Mouse (Mus musculus) lung, postnatal 0 days (tissue): ENCODE data around the gene Rsf1. TPM values are rescaled to one million over a fixed set of nuclear protein-coding genes. Genes with fewer than 3 reads are reported as not detected.
A peak's percentile ranks its signal among the peaks of the same experiment; 100 is the strongest.

ENCODE experiments used
- ATAC-seq: fragments of 200-750 bp; cut with Nextera tagmentation; 2 replicates; pipeline ENCODE4 v1.8.0; 2017; ENCODE audit warnings: moderate library complexity
- DNase-seq: peaks from one replicate; pipeline ENCODE4 v3.0.0-alpha.2; 2016; ENCODE audit warnings: low spot score
- H3K27ac ChIP-seq: fragments of 300-500 bp; sonication (generic); 2 replicates; pipeline ENCODE4 v1.5.1; 2014; ENCODE audit warnings: antibody characterized with exemption, mild to moderate bottlenecking, low read length, mixed read lengths
- H3K27me3 ChIP-seq: fragments of 300-500 bp; sonication (generic); replicated peaks from 2 replicates; pipeline ENCODE4 v1.6.1; 2014; ENCODE audit warnings: low read length, mixed read lengths; ENCODE audit not compliant: insufficient read depth
- H3K36me3 ChIP-seq: fragments of 300-500 bp; sonication (generic); 2 replicates; pipeline ENCODE4 v1.6.1; 2014; ENCODE audit warnings: low read length, mixed read lengths; ENCODE audit not compliant: insufficient read depth
- H3K4me1 ChIP-seq: fragments of 300-500 bp; sonication (generic); 2 replicates; pipeline ENCODE4 v1.6.1; 2014; ENCODE audit warnings: antibody characterized with exemption, low read depth, low read length, mixed read lengths; ENCODE audit not compliant: insufficient read depth
- H3K4me2 ChIP-seq: fragments of 300-500 bp; sonication (generic); replicated peaks from 2 replicates; pipeline ENCODE4 v1.6.1; 2014; ENCODE audit warnings: low read depth, mild to moderate bottlenecking, low read length, moderate library complexity, mixed read lengths
- H3K4me3 ChIP-seq: fragments of 300-500 bp; sonication (generic); 2 replicates; pipeline ENCODE4 v1.5.1; 2014; ENCODE audit warnings: low read depth, low read length
- H3K9ac ChIP-seq: fragments of 300-500 bp; sonication (generic); replicated peaks from 2 replicates; pipeline ENCODE4 v1.6.1; 2014; ENCODE audit warnings: low read depth, mild to moderate bottlenecking
- H3K9me3 ChIP-seq: fragments of 300-500 bp; sonication (generic); 2 replicates; pipeline ENCODE4 v1.6.1; 2016; ENCODE audit warnings: low read length, mixed read lengths
- CTCF ChIP-seq: IDR thresholded peaks from 2 replicates; pipeline ENCODE4 v1.5.1; 2016; ENCODE audit warnings: antibody characterized with exemption, mild to moderate bottlenecking
- EP300 ChIP-seq: IDR thresholded peaks from 2 replicates; pipeline ENCODE4 v1.6.1; 2016; ENCODE audit warnings: antibody characterized with exemption, mild to moderate bottlenecking, control low read depth
- WGBS: fragments of 180-500 bp; shearing (Covaris S2); extraction: QIAGEN DNeasy Blood & Tissue Kit; methylation state at CpG from one replicate; pipeline ENCODE4 v1.1.7; 2014; 5-methylcytosine and 5-hydroxymethylcytosine counted together
- polyA plus RNA-seq: library from polyadenylated mRNA; unstranded; fragments of >200 nt; fragmentation: Nextera tagmentation; extraction: Ambion mirVana; gene quantifications from 2 replicates; pipeline ENCODE4 v1.2.1, GENCODE M21; 2015

Rsf1 gene
- polyA plus RNA-seq, 1 experiment from 2014 or later: 16.2 TPM

DNA sequence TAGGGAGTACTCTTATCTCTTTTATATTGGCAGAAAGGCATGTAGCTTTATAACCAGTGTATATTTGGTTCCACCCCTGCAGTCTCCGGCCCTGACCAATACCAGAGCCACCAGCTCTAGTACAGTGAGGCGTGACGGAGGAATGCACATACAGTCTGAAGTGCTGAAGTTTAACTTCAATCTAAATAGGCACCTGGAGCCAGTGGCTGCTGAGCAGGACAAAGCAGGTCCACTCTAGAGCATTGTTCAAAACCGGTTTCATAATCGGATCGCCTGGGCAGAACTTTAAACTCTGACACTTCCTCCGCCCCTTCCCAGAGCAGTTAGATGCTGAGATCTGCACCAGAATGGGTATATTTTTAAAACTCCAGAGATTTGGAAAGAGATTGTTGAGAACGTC, 155.3 kb downstream of the Rsf1 start:
- TF ChIP-seq EP300: no peak
- no peak for TF ChIP-seq CTCF
- DNase-seq (peak; percentile 42), ATAC-seq (peak; percentile 40)
- Histone ChIP-seq H3K4me3 (no peak overlapping the region), H3K36me3 (no peaks in the 10 kb centered on the region), H3K27ac (no peak overlapping the region), H3K4me1 (peaks cover 10% of the 10 kb centered on the region; the same call in 1 of the 2 replicates), H3K27me3 (no peaks in the 10 kb centered on the region), H3K9me3 (no peaks in the 10 kb centered on the region), H3K4me2 (no peak overlapping the region), H3K9ac (no peak overlapping the region)
- WGBS: 60% methylated on average over 8 of the region's 8 CpGs

DNA sequence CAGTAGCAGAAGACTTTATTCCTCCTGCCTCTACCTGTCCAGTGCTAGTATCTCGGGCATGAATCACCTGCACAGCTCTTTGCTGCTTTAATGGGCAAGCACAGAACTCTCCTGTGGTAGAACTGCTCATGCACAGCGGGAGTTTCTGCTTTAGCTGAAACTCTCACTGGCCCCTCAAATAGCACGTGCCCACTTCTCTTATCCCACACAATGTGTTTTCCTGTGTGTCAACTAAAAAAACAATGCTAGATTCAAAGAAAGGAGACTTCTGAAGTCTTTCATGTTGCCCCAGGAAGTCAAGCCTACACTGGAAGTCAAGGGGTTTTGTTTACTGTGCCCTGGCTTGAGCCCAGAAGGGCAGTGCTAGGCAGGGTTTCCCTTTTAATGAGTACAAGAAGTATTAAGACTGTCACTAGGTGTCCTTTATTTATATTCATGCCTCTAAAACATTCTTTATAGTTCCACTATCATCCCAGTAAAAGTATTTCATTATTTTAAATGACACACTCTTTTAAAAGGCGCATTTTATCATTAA, 156.3 kb downstream of the Rsf1 start:
- peak; percentile 40 for DNase-seq
- H3K4me1 ChIP-seq: peaks cover 10% of the 10 kb centered on the region; the same call in 1 of the 2 replicates

DNA sequence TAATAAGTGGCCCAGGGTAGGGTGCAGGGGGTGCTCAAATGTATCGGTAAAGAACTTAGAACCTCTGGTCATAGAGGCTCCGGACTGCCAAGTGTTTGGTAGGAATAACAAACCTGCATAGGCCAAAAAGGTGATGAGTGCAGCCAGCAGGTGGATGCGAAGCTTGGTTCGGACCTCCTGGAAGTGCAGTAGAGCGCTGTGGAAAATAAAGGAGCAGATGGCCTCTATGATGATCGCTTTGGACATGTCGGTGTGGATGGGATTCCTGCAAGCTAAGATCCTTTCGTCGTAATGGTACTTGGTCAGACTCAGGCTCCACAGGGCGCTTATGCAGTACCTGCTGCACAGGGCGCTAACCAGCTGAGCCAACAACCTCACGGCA, 157.6 kb downstream of the Rsf1 start:
- ATAC-seq: no peak
- 10% methylated on average over 12 of the region's 12 CpGs for WGBS

More for the DNA sequence above, 156.3 kb downstream of the Rsf1 start:
- Histone ChIP-seq H3K27ac (no peak overlapping the region), H3K4me2 (no peak overlapping the region), H3K4me3 (no peak overlapping the region), H3K9ac (no peak overlapping the region), H3K27me3 (no peaks in the 10 kb centered on the region), H3K9me3 (no peaks in the 10 kb centered on the region), H3K36me3 (no peaks in the 10 kb centered on the region)
- 41% methylated on average over 4 of the region's 4 CpGs for WGBS
- TF ChIP-seq CTCF (no peak), EP300 (0 out of 2 replicates have a peak, but pooled peaks have one; percentile 24)
- ATAC-seq: no peak

DNA sequence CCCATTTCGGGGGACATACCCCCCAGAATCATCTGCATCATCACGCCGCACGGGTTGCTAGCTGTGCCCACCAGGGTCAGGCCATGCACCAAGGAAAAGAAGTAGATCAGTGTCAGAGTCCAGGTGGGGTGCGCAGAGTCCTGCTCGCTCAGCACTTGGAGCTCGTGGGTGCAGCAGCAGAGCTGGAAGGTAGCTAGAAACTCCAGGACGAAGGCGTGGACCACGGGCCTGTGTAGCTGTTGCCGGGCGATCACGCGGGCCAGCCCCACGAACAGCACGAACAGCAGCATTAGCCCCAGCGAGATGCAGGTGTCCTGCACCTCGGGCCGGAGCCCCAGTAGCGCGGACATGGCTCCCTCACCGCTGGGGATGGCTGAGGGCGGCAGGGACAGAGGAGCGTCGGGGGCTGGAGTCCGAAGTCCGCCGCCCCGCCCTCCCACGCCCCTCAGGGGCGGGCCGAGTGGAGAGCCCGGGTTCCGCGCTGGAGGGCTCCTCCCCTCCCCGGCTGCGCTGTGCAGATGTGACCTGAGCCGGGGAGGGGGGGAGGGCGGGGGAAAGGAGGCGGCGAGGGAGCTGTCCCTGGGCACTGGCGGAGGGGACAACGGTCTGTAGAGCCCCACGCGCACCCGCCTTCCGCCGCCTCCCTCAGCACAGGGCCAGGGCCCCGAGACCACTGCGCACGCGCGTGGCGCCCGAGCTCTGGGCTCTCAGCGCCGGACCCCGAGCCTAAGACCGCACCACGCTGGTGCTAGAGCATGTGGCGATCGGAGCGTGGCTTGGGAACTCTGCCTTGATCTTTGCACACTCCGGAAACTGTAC, 158.2 kb downstream of the Rsf1 start, which contains the start of gene Aqp11:
Gene Aqp11, minus strand, starts transcription at position 652 of the 819 bp plus-strand sequence.
- WGBS: under 1% methylated on average over 43 of the region's 64 CpGs
- peak; percentile 92 for DNase-seq
- ATAC-seq: peak; percentile 94
- Histone ChIP-seq H3K27ac (peak within 1 kb of the TSS; percentile 38; the same call in 1 of the 2 replicates), H3K27me3 (no peaks in the 10 kb centered on the region), H3K36me3 (no peaks in the 10 kb centered on the region), H3K4me2 (peak within 1 kb of the TSS; percentile 98), H3K9ac (peak within 1 kb of the TSS; percentile 41), H3K9me3 (no peaks in the 10 kb centered on the region), H3K4me3 (peak within 1 kb of the TSS; percentile 59), H3K4me1 (peaks cover 10% of the 10 kb centered on the region; the same call in 1 of the 2 replicates)
- TF ChIP-seq EP300: no peak
- TF ChIP-seq CTCF: no peak

More for the DNA sequence above, 157.6 kb downstream of the Rsf1 start:
- Histone ChIP-seq H3K4me3 (peak overlapping the region; percentile 59), H3K4me1 (peaks cover 10% of the 10 kb centered on the region; the same call in 1 of the 2 replicates), H3K9me3 (no peaks in the 10 kb centered on the region), H3K27ac (no peak overlapping the region), H3K4me2 (peak overlapping the region; percentile 98), H3K27me3 (no peaks in the 10 kb centered on the region), H3K9ac (peak overlapping the region; percentile 41; the same call in 1 of the 2 replicates), H3K36me3 (no peaks in the 10 kb centered on the region)
- no peak for TF ChIP-seq EP300
- DNase-seq: no peak

DNA sequence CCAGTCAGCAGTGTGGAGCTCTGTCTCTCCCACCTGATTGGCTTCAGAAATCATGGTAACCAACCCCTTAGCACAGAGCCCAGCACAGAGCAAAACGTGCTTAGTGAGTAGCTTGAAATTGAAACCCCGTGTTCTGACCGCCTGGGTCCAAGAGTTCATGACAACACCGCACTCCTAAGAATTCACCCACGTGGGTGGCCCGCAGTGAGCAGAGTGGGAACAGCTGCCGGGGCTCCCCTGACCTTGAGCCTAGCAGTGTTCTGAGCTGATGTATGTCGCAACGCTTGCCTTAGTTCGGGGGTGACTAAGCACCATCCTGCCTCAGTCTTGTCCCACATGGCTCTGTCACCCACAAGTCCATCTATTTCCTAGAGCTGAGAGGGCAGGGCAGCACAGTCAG, 161.3 kb downstream of the Rsf1 start:
- H3K27ac ChIP-seq: no peak overlapping the region
- no peaks in the 10 kb centered on the region for H3K36me3 ChIP-seq
- WGBS: 51% methylated on average over 10 of the region's 10 CpGs
- H3K9ac ChIP-seq: no peak overlapping the region
- peaks cover 10% of the 10 kb centered on the region; the same call in 1 of the 2 replicates for H3K4me1 ChIP-seq
- DNase-seq (peak; percentile 80), ATAC-seq (peak; percentile 52)
- H3K27me3 ChIP-seq: no peaks in the 10 kb centered on the region
- no peak overlapping the region for H3K4me2 ChIP-seq
- H3K4me3 ChIP-seq: no peak overlapping the region
- no peaks in the 10 kb centered on the region for H3K9me3 ChIP-seq
- TF ChIP-seq EP300 (no peak), CTCF (no peak)

DNA sequence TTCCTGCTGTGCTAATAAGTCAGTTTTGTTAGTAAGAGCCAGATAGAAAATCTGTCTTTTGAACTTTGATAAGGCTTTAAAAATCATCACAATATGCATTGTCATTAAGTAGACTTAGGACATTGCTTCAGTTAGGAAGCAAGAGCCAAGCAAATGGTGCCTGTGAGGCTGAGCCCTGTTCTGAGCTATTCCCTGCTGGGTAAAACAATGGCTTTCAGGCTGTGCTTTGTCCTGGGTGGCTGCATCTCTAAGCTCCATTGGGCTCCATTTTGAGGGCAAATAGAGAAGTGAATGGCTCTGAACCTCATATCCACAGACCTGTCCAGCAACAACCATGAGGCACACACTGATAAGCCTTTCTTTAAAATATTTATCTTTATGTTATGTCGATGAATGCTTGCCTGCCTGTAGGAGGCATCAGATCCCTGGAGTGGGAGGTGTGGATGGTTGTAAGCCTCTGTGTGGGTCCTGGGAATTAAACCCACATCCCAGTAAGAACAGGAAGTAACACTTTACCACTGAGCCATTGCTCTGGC, 162.1 kb downstream of the Rsf1 start:
- Histone ChIP-seq H3K4me2 (no peak overlapping the region), H3K4me1 (peaks cover 9% of the 10 kb centered on the region; the same call in 1 of the 2 replicates), H3K36me3 (no peaks in the 10 kb centered on the region), H3K9ac (no peak overlapping the region), H3K4me3 (no peak overlapping the region), H3K27me3 (no peaks in the 10 kb centered on the region), H3K27ac (no peak overlapping the region), H3K9me3 (no peaks in the 10 kb centered on the region)
- no peak for ATAC-seq
- 37% methylated on average over 1 of the region's 1 CpGs for WGBS
- no peak for TF ChIP-seq EP300
- DNase-seq: no peak

Other genes with a start within 250 kb of the Rsf1 start
- gene Usp35, start 247.9 kb upstream of the Rsf1 start, polyA plus RNA-seq: 1.5 and 1.6 TPM in 2 replicates
- 5.7 and 6.1 TPM in 2 replicates for gene Kctd21, start 247.6 kb upstream of the Rsf1 start, polyA plus RNA-seq
- 11.0 TPM in 2 replicates for gene Alg8, start 208.3 kb upstream of the Rsf1 start, polyA plus RNA-seq
- 461 and 535 TPM in 2 replicates for gene Ndufc2, start 179.9 kb upstream of the Rsf1 start, polyA plus RNA-seq
- 2.4 and 2.5 TPM in 2 replicates for gene Thrsp, start 162.2 kb upstream of the Rsf1 start, polyA plus RNA-seq
- gene Kctd14, start 128.6 kb upstream of the Rsf1 start, polyA plus RNA-seq: 4.8 and 6.7 TPM in 2 replicates
- 19.8 and 21.2 TPM in 2 replicates for gene Ints4, start 98.9 kb upstream of the Rsf1 start, polyA plus RNA-seq
- 56.1 and 56.3 TPM in 2 replicates for gene Aamdc, start 392 bp upstream of the Rsf1 start, polyA plus RNA-seq
- gene Clns1a, start 116.7 kb downstream of the Rsf1 start, polyA plus RNA-seq: 72.0 and 73.3 TPM in 2 replicates
- gene Aqp11, start 158.4 kb downstream of the Rsf1 start, polyA plus RNA-seq: 4.2 TPM in 2 replicates
- gene Pak1, start 208.7 kb downstream of the Rsf1 start, polyA plus RNA-seq: 6.7 and 6.9 TPM in 2 replicates